Mouse (Mus musculus): ENCODE measurements around the gene Gm37240. TPM values are rescaled to one million over a fixed set of nuclear protein-coding genes. Genes with fewer than 3 reads are reported as not detected.

Gm37240 gene
- polyA plus RNA-seq, 1 experiment from 2014 or later, result 2.2 TPM

DNA sequence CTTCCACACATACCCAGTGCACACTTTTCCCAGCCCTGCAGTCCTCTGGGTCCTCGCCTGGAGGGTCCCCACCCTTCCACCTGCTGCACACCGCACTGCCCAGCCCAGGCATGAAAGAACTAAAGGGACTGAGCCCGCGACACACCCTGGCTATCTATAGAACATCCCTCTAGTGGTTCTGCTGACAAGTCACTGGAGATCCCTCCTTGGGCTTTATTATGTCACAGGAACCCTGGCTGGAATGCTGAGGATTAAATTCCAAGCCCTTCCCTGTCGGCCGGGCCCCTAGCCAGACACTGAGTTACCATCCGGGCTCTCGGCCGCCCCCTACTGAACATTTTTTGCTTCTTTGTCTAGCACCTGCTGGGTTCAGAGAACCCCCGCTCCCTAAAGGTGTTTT lies 612.2 kb downstream of the Gm37240 start:
- H3K4me1 ChIP-seq (ENCODE audit: control insufficient read depth, insufficient read depth, low read length), result no peaks in the 10 kb centered on the region
- H3K9me3 ChIP-seq (ENCODE audit: control insufficient read depth, low read length), result no peaks in the 10 kb centered on the region
- DNase-seq (ENCODE audit: low spot score) (peak; percentile 47), ATAC-seq (ENCODE audit: insufficient number of reproducible peaks, low FRiP score, low TSS enrichment, low read depth) (no peak)
- no peak overlapping the region for H3K4me2 ChIP-seq (ENCODE audit: low read depth, severe bottlenecking)
- no peak overlapping the region for H3K4me3 ChIP-seq (ENCODE audit: low read depth, low read length)
- no peak overlapping the region for H3K27ac ChIP-seq (replicated peaks; ENCODE audit: low read depth, low read length)
- H3K36me3 ChIP-seq (ENCODE audit: control insufficient read depth, insufficient read depth, low read length), result no peaks in the 10 kb centered on the region
- H3K27me3 ChIP-seq (ENCODE audit: control insufficient read depth, insufficient read depth, low read length), result no peaks in the 10 kb centered on the region
- H3K9ac ChIP-seq (ENCODE audit: low read length), result no peak overlapping the region
- 58% methylated on average over 10 of the region's 10 CpGs for WGBS

GRCm38 (mm10) chr3:85271491-85271890 lies 615.8 kb downstream of the Gm37240 start:
- H3K36me3 ChIP-seq (ENCODE audit: control insufficient read depth, insufficient read depth, low read length), result no peaks in the 10 kb centered on the region
- no peak overlapping the region for H3K4me3 ChIP-seq (ENCODE audit: low read depth, low read length)
- H3K9me3 ChIP-seq (ENCODE audit: control insufficient read depth, low read length), result no peaks in the 10 kb centered on the region
- no peak overlapping the region for H3K9ac ChIP-seq (ENCODE audit: low read length)
- WGBS, result 86% methylated on average over 2 of the region's 2 CpGs
- ATAC-seq (ENCODE audit: insufficient number of reproducible peaks, low FRiP score, low TSS enrichment, low read depth) (no peak), DNase-seq (ENCODE audit: low spot score) (no peak)
- no peaks in the 10 kb centered on the region for H3K27me3 ChIP-seq (ENCODE audit: control insufficient read depth, insufficient read depth, low read length)
- no peaks in the 10 kb centered on the region for H3K4me1 ChIP-seq (ENCODE audit: control insufficient read depth, insufficient read depth, low read length)
- no peak overlapping the region for H3K4me2 ChIP-seq (ENCODE audit: low read depth, severe bottlenecking)
- no peak overlapping the region for H3K27ac ChIP-seq (replicated peaks; ENCODE audit: low read depth, low read length)

DNA sequence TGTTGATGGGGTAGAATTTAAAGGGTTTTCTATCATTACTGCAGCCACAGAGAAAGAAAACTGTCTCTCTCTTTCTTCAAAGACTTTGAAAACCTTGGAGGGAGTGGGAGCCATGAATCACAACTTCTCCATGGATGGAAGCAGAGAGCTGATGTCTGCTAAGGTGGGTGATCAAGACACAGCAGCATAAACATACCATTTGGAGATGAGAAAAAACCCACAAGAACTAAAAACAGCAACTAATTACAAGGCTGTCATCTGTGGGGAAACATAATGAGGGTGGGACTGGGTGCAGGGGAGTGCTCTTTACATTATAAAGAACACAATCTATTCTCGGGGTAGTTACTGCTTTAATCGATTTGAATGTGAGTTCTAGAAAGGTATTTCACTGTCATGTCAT lies 622.4 kb downstream of the Gm37240 start:
- WGBS, result 68% methylated on average over 2 of the region's 2 CpGs
- ATAC-seq (ENCODE audit: insufficient number of reproducible peaks, low FRiP score, low TSS enrichment, low read depth), result no peak

GRCm38 (mm10) chr3:85264546-85264945 lies 622.8 kb downstream of the Gm37240 start:
- 75% methylated on average over 6 of the region's 6 CpGs for WGBS
- Histone ChIP-seq H3K27me3 (ENCODE audit: control insufficient read depth, insufficient read depth, low read length) (no peaks in the 10 kb centered on the region), H3K4me2 (ENCODE audit: low read depth, severe bottlenecking) (no peak overlapping the region), H3K36me3 (ENCODE audit: control insufficient read depth, insufficient read depth, low read length) (no peaks in the 10 kb centered on the region), H3K9ac (ENCODE audit: low read length) (no peak overlapping the region), H3K4me3 (ENCODE audit: low read depth, low read length) (no peak overlapping the region), H3K27ac (replicated peaks; ENCODE audit: low read depth, low read length) (no peak overlapping the region), H3K4me1 (ENCODE audit: control insufficient read depth, insufficient read depth, low read length) (no peaks in the 10 kb centered on the region), H3K9me3 (ENCODE audit: control insufficient read depth, low read length) (no peaks in the 10 kb centered on the region)
- ATAC-seq (ENCODE audit: insufficient number of reproducible peaks, low FRiP score, low TSS enrichment, low read depth) (no peak), DNase-seq (ENCODE audit: low spot score) (no peak)

More for the DNA sequence above, 622.4 kb downstream of the Gm37240 start:
- no peaks in the 10 kb centered on the region for H3K4me1 ChIP-seq (ENCODE audit: control insufficient read depth, insufficient read depth, low read length)
- no peaks in the 10 kb centered on the region for H3K9me3 ChIP-seq (ENCODE audit: control insufficient read depth, low read length)
- no peak overlapping the region for H3K27ac ChIP-seq (replicated peaks; ENCODE audit: low read depth, low read length)
- no peak for DNase-seq (ENCODE audit: low spot score)
- H3K27me3 ChIP-seq (ENCODE audit: control insufficient read depth, insufficient read depth, low read length), result no peaks in the 10 kb centered on the region
- no peaks in the 10 kb centered on the region for H3K36me3 ChIP-seq (ENCODE audit: control insufficient read depth, insufficient read depth, low read length)
- no peak overlapping the region for H3K4me2 ChIP-seq (ENCODE audit: low read depth, severe bottlenecking)
- no peak overlapping the region for H3K9ac ChIP-seq (ENCODE audit: low read length)
- no peak overlapping the region for H3K4me3 ChIP-seq (ENCODE audit: low read depth, low read length)

- Histone ChIP-seq H3K4me2 (ENCODE audit: low read depth, severe bottlenecking) (no peak overlapping the region), H3K27ac (replicated peaks; ENCODE audit: low read depth, low read length) (no peak overlapping the region), H3K27me3 (ENCODE audit: control insufficient read depth, insufficient read depth, low read length) (no peaks in the 10 kb centered on the region), H3K36me3 (ENCODE audit: control insufficient read depth, insufficient read depth, low read length) (no peaks in the 10 kb centered on the region), H3K4me3 (ENCODE audit: low read depth, low read length) (no peak overlapping the region), H3K9me3 (ENCODE audit: control insufficient read depth, low read length) (no peaks in the 10 kb centered on the region), H3K9ac (ENCODE audit: low read length) (no peak overlapping the region), H3K4me1 (ENCODE audit: control insufficient read depth, insufficient read depth, low read length) (no peaks in the 10 kb centered on the region)
- WGBS, result 90% methylated on average over 5 of the region's 5 CpGs
- no peak for DNase-seq (ENCODE audit: low spot score)
- no peak for ATAC-seq (ENCODE audit: insufficient number of reproducible peaks, low FRiP score, low TSS enrichment, low read depth)
Measured at GRCm38 (mm10) chr3:85254526-85254925, 632.8 kb downstream of the Gm37240 start.

DNA sequence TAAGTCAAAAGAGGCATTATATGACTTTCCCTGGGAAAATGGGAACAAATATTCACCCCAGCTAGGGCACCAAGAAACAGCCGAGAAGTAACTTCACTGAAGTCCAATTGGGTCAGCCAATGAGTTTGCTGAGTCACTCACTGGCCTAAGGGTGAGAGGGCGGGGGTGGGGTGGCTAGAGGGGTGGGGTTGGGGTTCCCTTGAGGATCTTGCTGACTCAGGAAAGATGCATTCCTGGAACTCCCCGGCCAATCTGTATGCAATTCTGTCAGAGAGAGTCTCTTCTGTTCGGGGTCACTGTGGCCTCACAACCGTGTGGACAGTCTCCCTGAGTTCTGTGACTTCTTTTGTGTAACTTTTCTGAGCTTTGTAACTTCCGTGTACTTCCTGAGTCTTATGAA lies 635.7 kb downstream of the Gm37240 start:
- Histone ChIP-seq H3K27me3 (ENCODE audit: control insufficient read depth, insufficient read depth, low read length) (no peaks in the 10 kb centered on the region), H3K36me3 (ENCODE audit: control insufficient read depth, insufficient read depth, low read length) (no peaks in the 10 kb centered on the region), H3K4me2 (ENCODE audit: low read depth, severe bottlenecking) (no peak overlapping the region), H3K9ac (ENCODE audit: low read length) (no peak overlapping the region), H3K4me1 (ENCODE audit: control insufficient read depth, insufficient read depth, low read length) (no peaks in the 10 kb centered on the region), H3K27ac (replicated peaks; ENCODE audit: low read depth, low read length) (no peak overlapping the region), H3K9me3 (ENCODE audit: control insufficient read depth, low read length) (no peaks in the 10 kb centered on the region), H3K4me3 (ENCODE audit: low read depth, low read length) (no peak overlapping the region)
- 82% methylated on average over 6 of the region's 6 CpGs for WGBS
- ATAC-seq (ENCODE audit: insufficient number of reproducible peaks, low FRiP score, low TSS enrichment, low read depth), result no peak
- no peak for DNase-seq (ENCODE audit: low spot score)

- Histone ChIP-seq H3K27me3 (ENCODE audit: control insufficient read depth, insufficient read depth, low read length) (no peaks in the 10 kb centered on the region), H3K9me3 (ENCODE audit: control insufficient read depth, low read length) (no peaks in the 10 kb centered on the region), H3K36me3 (ENCODE audit: control insufficient read depth, insufficient read depth, low read length) (no peaks in the 10 kb centered on the region), H3K27ac (replicated peaks; ENCODE audit: low read depth, low read length) (no peak overlapping the region), H3K4me1 (ENCODE audit: control insufficient read depth, insufficient read depth, low read length) (no peaks in the 10 kb centered on the region), H3K4me3 (ENCODE audit: low read depth, low read length) (no peak overlapping the region), H3K4me2 (ENCODE audit: low read depth, severe bottlenecking) (no peak overlapping the region), H3K9ac (ENCODE audit: low read length) (no peak overlapping the region)
- DNase-seq (ENCODE audit: low spot score), result no peak
- no peak for ATAC-seq (ENCODE audit: insufficient number of reproducible peaks, low FRiP score, low TSS enrichment, low read depth)
- 88% methylated on average over 3 of the region's 3 CpGs for WGBS
Measured at GRCm38 (mm10) chr3:85246131-85246530, 641.2 kb downstream of the Gm37240 start.

DNA sequence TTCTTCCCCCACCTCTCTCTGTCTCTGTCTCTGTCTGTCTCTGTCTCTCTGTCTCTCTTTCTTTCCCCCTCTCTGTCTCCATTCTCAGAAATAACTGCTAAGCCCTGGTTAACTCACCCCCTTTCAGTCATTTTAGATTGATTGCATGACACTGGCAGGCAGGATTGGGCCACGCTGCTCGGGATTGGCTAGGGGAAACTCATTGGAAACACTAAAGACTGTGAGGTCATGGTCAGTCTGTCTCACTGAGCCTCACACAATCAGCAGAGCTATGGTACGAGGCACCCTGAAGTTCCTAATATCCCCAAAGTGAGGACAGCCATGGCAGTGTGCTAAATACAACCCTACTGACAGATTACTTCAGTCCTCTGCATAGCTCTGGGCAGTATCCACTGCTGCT lies 650.8 kb downstream of the Gm37240 start:
- no peak for ATAC-seq (ENCODE audit: insufficient number of reproducible peaks, low FRiP score, low TSS enrichment, low read depth)
- H3K4me2 ChIP-seq (ENCODE audit: low read depth, severe bottlenecking), result no peak overlapping the region
- DNase-seq (ENCODE audit: low spot score), result peak; percentile 16
- WGBS, result 57% methylated on average over 3 of the region's 3 CpGs
- no peak overlapping the region for H3K27ac ChIP-seq (replicated peaks; ENCODE audit: low read depth, low read length)
- H3K4me1 ChIP-seq (ENCODE audit: control insufficient read depth, insufficient read depth, low read length), result no peaks in the 10 kb centered on the region
- no peak overlapping the region for H3K4me3 ChIP-seq (ENCODE audit: low read depth, low read length)
- H3K36me3 ChIP-seq (ENCODE audit: control insufficient read depth, insufficient read depth, low read length), result no peaks in the 10 kb centered on the region
- no peaks in the 10 kb centered on the region for H3K9me3 ChIP-seq (ENCODE audit: control insufficient read depth, low read length)
- H3K27me3 ChIP-seq (ENCODE audit: control insufficient read depth, insufficient read depth, low read length), result no peaks in the 10 kb centered on the region
- H3K9ac ChIP-seq (ENCODE audit: low read length), result no peak overlapping the region

DNA sequence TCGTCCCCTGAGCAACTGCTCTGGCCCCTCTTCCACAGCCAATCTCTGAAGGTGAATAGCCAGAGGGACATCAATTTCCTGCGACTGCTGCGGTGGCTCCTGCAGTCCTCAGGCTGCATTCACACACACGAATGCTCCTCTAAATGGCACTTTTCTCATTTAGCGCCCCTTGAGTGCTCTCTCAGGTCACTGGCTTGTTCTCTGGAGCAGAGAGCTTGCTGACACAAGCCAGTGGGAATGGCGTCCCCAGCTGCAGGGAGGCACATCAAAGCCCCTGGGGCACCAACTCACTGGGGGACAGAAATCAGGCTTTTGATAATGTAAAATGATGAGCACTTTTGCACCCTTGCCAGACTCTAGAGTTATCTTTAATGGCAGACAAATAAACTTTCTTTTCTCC lies 654.5 kb downstream of the Gm37240 start:
- WGBS, result 42% methylated on average over 6 of the region's 6 CpGs
- no peak for DNase-seq (ENCODE audit: low spot score)
- no peak for ATAC-seq (ENCODE audit: insufficient number of reproducible peaks, low FRiP score, low TSS enrichment, low read depth)
- Histone ChIP-seq H3K4me2 (ENCODE audit: low read depth, severe bottlenecking) (no peak overlapping the region), H3K36me3 (ENCODE audit: control insufficient read depth, insufficient read depth, low read length) (no peaks in the 10 kb centered on the region), H3K9me3 (ENCODE audit: control insufficient read depth, low read length) (no peaks in the 10 kb centered on the region), H3K27ac (replicated peaks; ENCODE audit: low read depth, low read length) (no peak overlapping the region), H3K27me3 (ENCODE audit: control insufficient read depth, insufficient read depth, low read length) (no peaks in the 10 kb centered on the region), H3K4me1 (ENCODE audit: control insufficient read depth, insufficient read depth, low read length) (no peaks in the 10 kb centered on the region), H3K4me3 (ENCODE audit: low read depth, low read length) (no peak overlapping the region), H3K9ac (ENCODE audit: low read length) (no peak overlapping the region)

All from limb, embryonic 11.5 days (tissue).